Mouse (Mus musculus) stomach, embryonic 14.5 days (tissue): ENCODE results near the gene Swsap1. TPM values are rescaled to one million over a fixed set of nuclear protein-coding genes. Genes with fewer than 3 reads are reported as not detected.

Source experiments
- ATAC-seq: fragments of 200-750 bp; cut with Nextera tagmentation; 2 replicates; pipeline ENCODE4 v1.8.0; 2017; ENCODE audit warnings: low read depth, moderate TSS enrichment; ENCODE audit not compliant: insufficient number of reproducible peaks, insufficient read depth, low FRiP score
- H3K27ac ChIP-seq: fragments of 300-500 bp; sonication (generic); 2 replicates; pipeline ENCODE4 v1.5.1; 2014; ENCODE audit warnings: mild to moderate bottlenecking, low read length, moderate library complexity, mixed read lengths
- H3K27me3 ChIP-seq: fragments of 300-500 bp; sonication (generic); 2 replicates; pipeline ENCODE4 v1.6.1; 2014; ENCODE audit warnings: low read length, control low read depth, mixed read lengths; ENCODE audit not compliant: control insufficient read depth, insufficient read depth
- H3K36me3 ChIP-seq: fragments of 300-500 bp; sonication (generic); 2 replicates; pipeline ENCODE4 v1.6.1; 2014; ENCODE audit warnings: mild to moderate bottlenecking, control low read depth, low read length, moderate library complexity, mixed read lengths; ENCODE audit not compliant: control insufficient read depth, insufficient read depth
- H3K4me1 ChIP-seq: fragments of 300-500 bp; sonication (generic); 2 replicates; pipeline ENCODE4 v1.6.1; 2014; ENCODE audit warnings: low read length, control low read depth, mixed read lengths; ENCODE audit not compliant: control insufficient read depth, insufficient read depth
- H3K4me2 ChIP-seq: fragments of 300-500 bp; sonication (generic); replicated peaks from 2 replicates; pipeline ENCODE4 v1.6.1; 2014; ENCODE audit warnings: low read depth, low read length, control low read depth
- H3K4me3 ChIP-seq: fragments of 300-500 bp; sonication (generic); 2 replicates; pipeline ENCODE4 v1.5.1; 2014; ENCODE audit warnings: low read depth, low read length, control low read depth
- H3K9ac ChIP-seq: fragments of 300-500 bp; sonication (generic); replicated peaks from 2 replicates; pipeline ENCODE4 v1.6.1; 2014; ENCODE audit warnings: low read depth, mild to moderate bottlenecking, control low read depth, low read length, moderate library complexity, mixed read lengths
- H3K9me3 ChIP-seq: fragments of 300-500 bp; sonication (generic); 2 replicates; pipeline ENCODE4 v1.6.1; 2016; ENCODE audit warnings: low read depth, low read length, control low read depth; ENCODE audit not compliant: control insufficient read depth
- WGBS: fragments of 180-500 bp; shearing (Covaris S2); extraction: QIAGEN DNeasy Blood & Tissue Kit; methylation state at CpG from one replicate; pipeline ENCODE4 v1.1.7; 2014; 5-methylcytosine and 5-hydroxymethylcytosine counted together
- polyA plus RNA-seq: library from polyadenylated mRNA; unstranded; fragments of >200 nt; fragmentation: Nextera tagmentation; extraction: Ambion mirVana; gene quantifications from 2 replicates; pipeline ENCODE4 v1.2.1, GENCODE M21; 2014

Swsap1 gene
- polyA plus RNA-seq, 1 experiment from 2014 or later: 8.9 TPM

DNA sequence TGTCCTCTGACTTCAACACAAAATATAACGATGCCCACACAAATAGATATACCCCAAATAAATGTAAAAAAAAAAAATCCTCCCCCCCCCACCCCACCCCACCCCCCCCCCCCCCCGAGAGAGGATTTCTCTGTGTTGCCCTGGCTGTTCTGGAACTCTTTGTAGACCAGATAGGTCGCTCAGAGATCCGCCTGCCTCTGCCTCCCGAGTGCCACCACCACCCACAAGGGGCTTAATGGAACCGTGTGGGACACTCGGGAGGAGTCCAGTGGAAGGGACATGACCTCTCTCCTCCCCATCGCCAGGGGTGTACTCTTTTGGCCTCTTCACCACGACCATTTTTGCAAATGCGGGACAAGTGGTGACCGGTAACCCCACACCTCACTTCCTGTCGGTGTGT is 12.5 kb upstream of the Swsap1 start:
- ATAC-seq: no peak
- no peaks in the 10 kb centered on the region for H3K27me3 ChIP-seq
- no peaks in the 10 kb centered on the region for H3K36me3 ChIP-seq
- no peak overlapping the region for H3K27ac ChIP-seq
- no peak overlapping the region for H3K4me3 ChIP-seq
- no peaks in the 10 kb centered on the region; the same call in 1 of the 2 replicates for H3K4me1 ChIP-seq
- no peak overlapping the region for H3K9ac ChIP-seq
- H3K9me3 ChIP-seq: no peaks in the 10 kb centered on the region
- no peak overlapping the region for H3K4me2 ChIP-seq
- WGBS: 73% methylated on average over 11 of the region's 12 CpGs

- H3K9me3 ChIP-seq: no peaks in the 10 kb centered on the region
- H3K4me1 ChIP-seq: no peaks in the 10 kb centered on the region; the same call in 1 of the 2 replicates
- H3K4me3 ChIP-seq: no peak overlapping the region
- no peak overlapping the region for H3K4me2 ChIP-seq
- no peaks in the 10 kb centered on the region for H3K36me3 ChIP-seq
- H3K27me3 ChIP-seq: no peaks in the 10 kb centered on the region
- no peak overlapping the region for H3K27ac ChIP-seq
- no peak overlapping the region for H3K9ac ChIP-seq
- 48% methylated on average over 12 of the region's 12 CpGs for WGBS
- no peak for ATAC-seq
Measured at GRCm38 (mm10) chr9:21943638-21944037, 11.9 kb upstream of the Swsap1 start.

GRCm38 (mm10) chr9:21944267-21944666 is 11.3 kb upstream of the Swsap1 start:
- Histone ChIP-seq H3K9me3 (no peaks in the 10 kb centered on the region), H3K36me3 (no peaks in the 10 kb centered on the region), H3K27ac (no peak overlapping the region), H3K4me2 (no peak overlapping the region), H3K4me3 (no peak overlapping the region), H3K9ac (no peak overlapping the region), H3K27me3 (no peaks in the 10 kb centered on the region), H3K4me1 (no peaks in the 10 kb centered on the region; the same call in 1 of the 2 replicates)
- ATAC-seq: peak; percentile 33; the same call in 1 of the 2 replicates
- 17% methylated on average over 23 of the region's 23 CpGs for WGBS

DNA sequence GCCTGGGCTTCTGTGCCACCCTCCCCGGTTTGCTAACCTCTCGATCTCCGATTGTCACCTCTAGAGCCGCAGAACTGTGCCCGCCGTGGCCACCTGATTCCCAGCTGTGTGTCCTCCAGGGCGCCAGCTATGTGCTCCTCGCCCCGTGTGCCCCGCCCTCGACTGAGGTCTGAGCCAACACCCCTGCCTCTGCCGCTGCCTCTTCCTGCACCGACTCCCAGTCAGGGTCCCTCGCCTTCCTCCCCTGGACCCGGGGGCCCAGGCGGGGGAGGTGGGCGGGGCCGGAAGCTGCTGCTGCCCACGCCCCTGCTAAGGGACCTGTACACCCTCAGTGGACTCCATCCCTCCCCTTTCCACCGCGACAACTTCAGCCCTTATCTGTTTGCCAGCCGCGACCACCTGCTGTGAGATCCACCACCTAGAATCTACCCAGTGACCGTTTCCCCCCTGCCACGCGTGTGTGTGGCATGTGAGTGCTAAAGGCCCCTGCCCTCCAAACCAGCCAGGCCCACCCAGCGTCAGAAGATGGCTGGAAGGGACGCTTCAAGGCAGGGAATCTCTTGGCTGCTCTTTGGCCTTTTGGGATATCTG is 7.9 kb upstream of the Swsap1 start:
- H3K4me3 ChIP-seq: no peak overlapping the region
- no peak overlapping the region for H3K27ac ChIP-seq
- WGBS: 6% methylated on average over 28 of the region's 28 CpGs
- no peaks in the 10 kb centered on the region; the same call in 1 of the 2 replicates for H3K4me1 ChIP-seq
- H3K9ac ChIP-seq: no peak overlapping the region
- H3K4me2 ChIP-seq: no peak overlapping the region; the same call in 1 of the 2 replicates
- ATAC-seq: no peak; the same call in 1 of the 2 replicates
- no peaks in the 10 kb centered on the region for H3K9me3 ChIP-seq
- H3K36me3 ChIP-seq: no peaks in the 10 kb centered on the region
- H3K27me3 ChIP-seq: no peaks in the 10 kb centered on the region

DNA sequence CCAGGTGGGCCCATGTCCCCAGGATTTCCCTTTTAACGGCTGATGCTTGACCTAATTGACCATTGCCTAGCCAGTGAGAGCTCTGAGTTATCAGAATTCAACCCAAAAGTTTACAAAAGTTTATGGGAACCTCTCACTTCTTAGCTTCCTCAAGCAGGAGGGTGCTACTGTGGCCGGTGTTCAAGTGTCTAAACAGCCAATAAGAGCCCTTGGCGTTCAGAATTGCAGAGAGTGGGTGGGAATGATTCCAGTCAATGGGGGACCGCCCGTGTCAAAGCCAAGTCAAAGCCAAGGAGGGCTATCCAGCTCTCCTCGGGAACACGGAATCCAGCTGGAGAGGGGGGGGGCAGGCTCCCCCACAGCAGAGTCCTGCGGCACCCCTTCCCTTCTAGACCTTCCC is 7.4 kb upstream of the Swsap1 start:
- ATAC-seq: no peak
- Histone ChIP-seq H3K4me1 (no peaks in the 10 kb centered on the region; the same call in 1 of the 2 replicates), H3K9ac (no peak overlapping the region), H3K27ac (no peak overlapping the region), H3K36me3 (no peaks in the 10 kb centered on the region), H3K4me3 (no peak overlapping the region), H3K9me3 (no peaks in the 10 kb centered on the region), H3K4me2 (no peak overlapping the region), H3K27me3 (no peaks in the 10 kb centered on the region)
- WGBS: 52% methylated on average over 8 of the region's 8 CpGs

DNA sequence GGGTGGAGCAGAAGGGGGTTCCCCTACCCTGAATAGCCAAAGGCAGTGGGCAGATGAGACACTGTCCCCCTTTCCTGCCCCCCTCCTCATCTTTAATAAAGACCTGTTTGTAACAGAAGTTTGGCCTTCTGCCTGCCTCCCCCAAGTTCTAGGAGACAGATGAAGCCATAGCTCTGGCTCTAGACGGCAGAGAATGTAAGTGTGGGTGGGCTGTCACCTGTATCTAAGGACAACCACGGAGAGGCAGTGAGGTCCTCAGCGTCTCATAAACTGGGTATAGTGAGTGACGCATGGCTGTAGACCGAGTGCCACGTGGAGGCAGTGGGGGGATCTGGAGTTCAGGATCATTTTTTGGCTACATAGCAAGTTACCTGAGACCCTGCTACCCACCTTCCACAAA is 6.8 kb upstream of the Swsap1 start:
- no peak for ATAC-seq
- Histone ChIP-seq H3K9me3 (no peaks in the 10 kb centered on the region), H3K4me2 (no peak overlapping the region), H3K4me1 (no peaks in the 10 kb centered on the region; the same call in 1 of the 2 replicates), H3K4me3 (no peak overlapping the region), H3K9ac (no peak overlapping the region), H3K36me3 (no peaks in the 10 kb centered on the region), H3K27ac (no peak overlapping the region), H3K27me3 (no peaks in the 10 kb centered on the region)
- WGBS: 61% methylated on average over 6 of the region's 6 CpGs

- no peak overlapping the region for H3K9ac ChIP-seq
- ATAC-seq: no peak
- H3K27me3 ChIP-seq: no peaks in the 10 kb centered on the region
- H3K9me3 ChIP-seq: no peaks in the 10 kb centered on the region
- H3K4me3 ChIP-seq: no peak overlapping the region
- WGBS: 11% methylated on average over 11 of the region's 11 CpGs
- H3K4me2 ChIP-seq: no peak overlapping the region
- no peak overlapping the region for H3K27ac ChIP-seq
- H3K36me3 ChIP-seq: no peaks in the 10 kb centered on the region
- H3K4me1 ChIP-seq: no peaks in the 10 kb centered on the region; the same call in 1 of the 2 replicates
Measured at GRCm38 (mm10) chr9:21950322-21950721, 5.2 kb upstream of the Swsap1 start.

- Histone ChIP-seq H3K9me3 (no peaks in the 10 kb centered on the region), H3K27me3 (no peaks in the 10 kb centered on the region), H3K4me1 (no peaks in the 10 kb centered on the region; the same call in 1 of the 2 replicates), H3K4me3 (no peak overlapping the region), H3K36me3 (no peaks in the 10 kb centered on the region), H3K9ac (no peak overlapping the region), H3K27ac (no peak overlapping the region), H3K4me2 (no peak overlapping the region)
- 72% methylated on average over 3 of the region's 3 CpGs for WGBS
- no peak for ATAC-seq
Measured at GRCm38 (mm10) chr9:21951977-21952376, 3.6 kb upstream of the Swsap1 start.

- Histone ChIP-seq H3K9me3 (no peaks in the 10 kb centered on the region), H3K9ac (no peak overlapping the region), H3K36me3 (no peaks in the 10 kb centered on the region), H3K27ac (no peak overlapping the region), H3K4me2 (no peak overlapping the region), H3K27me3 (no peaks in the 10 kb centered on the region), H3K4me1 (no peaks in the 10 kb centered on the region), H3K4me3 (no peak overlapping the region)
- ATAC-seq: no peak
- 14% methylated on average over 3 of the region's 3 CpGs for WGBS
Measured at GRCm38 (mm10) chr9:21953600-21953999, 2.0 kb upstream of the Swsap1 start.
